In the genomic region with DNA sequence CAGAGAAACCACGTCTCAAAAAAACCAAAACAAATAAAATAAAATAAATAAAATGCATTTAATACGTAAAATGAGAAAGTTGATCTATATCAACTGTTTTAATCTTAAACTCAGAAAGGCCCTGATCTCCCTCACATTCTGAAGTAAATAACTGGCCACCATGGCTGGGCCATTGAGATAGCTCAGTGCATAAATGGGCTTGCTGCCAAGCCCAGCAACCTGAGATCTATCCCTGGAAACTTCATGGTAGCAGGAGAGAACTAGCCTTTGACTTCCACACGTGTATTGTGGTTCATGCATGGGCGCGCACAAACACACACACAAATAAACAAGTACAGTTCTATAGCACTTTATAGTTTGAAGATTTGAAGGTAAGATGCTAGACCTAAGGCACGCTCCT, we compare ENCODE assay signal across 17 mouse cellular contexts.
"Had no signal": no experiment of that assay in that cellular context is flagged by ENCODE, and none has a peak within 500 bp of the region (broad histone marks: within the 10 kb centered on the region; RNA-seq: fewer than 3 reads in every experiment).

No protein-coding gene starts in this region.

- H3K4me2 ChIP-seq: lung, embryonic 14.5 days; midbrain, embryonic 12.5 days; neural tube, embryonic 12.5 days; stomach, embryonic 15.5 days had no signal

- H3K36me3 ChIP-seq: stomach, embryonic 15.5 days had no signal

- ATAC-seq: midbrain, embryonic 16.5 days had no signal

- H3K9ac ChIP-seq: lung, embryonic 14.5 days; midbrain, embryonic 12.5 days; neural tube, embryonic 12.5 days; stomach, embryonic 15.5 days had no signal

- H3K4me1 ChIP-seq: midbrain, embryonic 10.5 days; neural tube, embryonic 12.5 days; stomach, embryonic 15.5 days had no signal

- H3K27ac ChIP-seq: midbrain, embryonic 10.5 days; midbrain, embryonic 12.5 days; neural tube, embryonic 12.5 days; stomach, embryonic 15.5 days; stomach, postnatal 0 days had no signal

- H3K9me3 ChIP-seq: megakaryocyte, embryonic 14.5 days; midbrain, embryonic 10.5 days; midbrain, embryonic 12.5 days; neural tube, embryonic 12.5 days; stomach, embryonic 15.5 days had no signal

- H3K4me3 ChIP-seq: megakaryocyte, embryonic 14.5 days; midbrain, embryonic 10.5 days; midbrain, embryonic 12.5 days; myocyte; neural tube, embryonic 12.5 days; stomach, embryonic 15.5 days had no signal

- H3K27me3 ChIP-seq: megakaryocyte, embryonic 14.5 days; midbrain, embryonic 12.5 days; neural tube, embryonic 12.5 days; stomach, embryonic 15.5 days had no signal

- DNase-seq: lung, adult 18-20 months; lung, embryonic 14.5 days; lung, postnatal 10 days; lung, postnatal 4 days; midbrain, embryonic 14.5 days; right cerebral cortex, postnatal 14 days; thymus, adult 2 months; thymus, postnatal 25 days; thymus, postnatal 4 days had no signal
